Mouse (Mus musculus): ENCODE data around the gene Acod1. TPM values are rescaled to one million over a fixed set of nuclear protein-coding genes. Genes with fewer than 3 reads are reported as not detected.

Acod1 gene
- not detected for total RNA-seq (2021)
- 0.08 and 0.09 TPM in 2 replicates for polyA plus RNA-seq (2012; rRNA removed)
- long read RNA-seq = 0 reads

GRCm38 (mm10) chr14:103046677-103047076 is at the start of gene Acod1:
Acod1 (plus strand) TSS chr14:103046977.
- Histone ChIP-seq H3K36me3 (ENCODE audit: control insufficient read depth, insufficient read depth, low read length) (no peaks in the 10 kb centered on the region), H3K4me3 (no peak within 1 kb of the TSS), H3K27ac (no peak within 1 kb of the TSS), H3K9ac (ENCODE audit: low read depth, low read length) (no peak within 1 kb of the TSS), H3K27me3 (ENCODE audit: control insufficient read depth, insufficient read depth, low read length) (no peaks in the 10 kb centered on the region), H3K4me1 (ENCODE audit: control insufficient read depth, insufficient read depth, low read length) (peaks cover 1% of the 10 kb centered on the region; the same call in 1 of the 2 replicates), H3K79me2 (replicated peaks; ENCODE audit: control insufficient read depth, insufficient read depth, low read length) (no peaks in the 10 kb centered on the region)
- 48% methylated on average over 2 of the region's 2 CpGs for WGBS
- TF ChIP-seq CTCF (IDR thresholded peaks at IDR 0.05) = no peak
- TF ChIP-seq POLR2A (IDR thresholded peaks at IDR 0.05; ENCODE audit: insufficient read depth, low read depth, low read length) = no peak
- DNase-seq = no peak
- intact Hi-C loops (cut with DNase I) = no loop called here

GRCm38 (mm10) chr14:103007737-103008136 is 39.0 kb upstream of the Acod1 start:
- Histone ChIP-seq H3K27ac (no peak overlapping the region), H3K36me3 (ENCODE audit: control insufficient read depth, insufficient read depth, low read length) (no peaks in the 10 kb centered on the region), H3K9ac (ENCODE audit: low read depth, low read length) (no peak overlapping the region), H3K4me3 (no peak overlapping the region), H3K27me3 (ENCODE audit: control insufficient read depth, insufficient read depth, low read length) (no peaks in the 10 kb centered on the region), H3K4me1 (ENCODE audit: control insufficient read depth, insufficient read depth, low read length) (peaks cover 1% of the 10 kb centered on the region; the same call in 1 of the 2 replicates), H3K79me2 (replicated peaks; ENCODE audit: control insufficient read depth, insufficient read depth, low read length) (no peaks in the 10 kb centered on the region)
- intact Hi-C loops (cut with DNase I) = no loop called here
- DNase-seq = no peak
- TF ChIP-seq POLR2A (IDR thresholded peaks at IDR 0.05; ENCODE audit: insufficient read depth, low read depth, low read length) (no peak), EP300 (IDR thresholded peaks at IDR 0.05; ENCODE audit: insufficient read depth, low read depth, low read length) (no peak), CTCF (IDR thresholded peaks at IDR 0.05) (no peak)
- WGBS = 68% methylated on average over 4 of the region's 4 CpGs

- intact Hi-C loops (cut with DNase I) = loop anchor here (1.0 kb wide), 2 partner anchors 40 to 526 kb away; no protein-coding TSS in a partner anchor
- no peak overlapping the region for H3K4me3 ChIP-seq
- WGBS = 20% methylated on average over 5 of the region's 5 CpGs
- peaks cover 1% of the 10 kb centered on the region; the same call in 1 of the 2 replicates for H3K4me1 ChIP-seq (ENCODE audit: control insufficient read depth, insufficient read depth, low read length)
- no peak overlapping the region for H3K9ac ChIP-seq (ENCODE audit: low read depth, low read length)
- no peaks in the 10 kb centered on the region for H3K36me3 ChIP-seq (ENCODE audit: control insufficient read depth, insufficient read depth, low read length)
- no peaks in the 10 kb centered on the region for H3K79me2 ChIP-seq (replicated peaks; ENCODE audit: control insufficient read depth, insufficient read depth, low read length)
- TF ChIP-seq CTCF (IDR thresholded peaks at IDR 0.05) (peak; percentile 83), POLR2A (IDR thresholded peaks at IDR 0.05; ENCODE audit: insufficient read depth, low read depth, low read length) (no peak), EP300 (IDR thresholded peaks at IDR 0.05; ENCODE audit: insufficient read depth, low read depth, low read length) (0 out of 2 replicates have a peak, but pooled peaks have one; percentile 8)
- H3K27ac ChIP-seq = no peak overlapping the region
- peak; percentile 15 to 40 for DNase-seq
- H3K27me3 ChIP-seq (ENCODE audit: control insufficient read depth, insufficient read depth, low read length) = no peaks in the 10 kb centered on the region
Measured at GRCm38 (mm10) chr14:103011782-103012181, 35.0 kb upstream of the Acod1 start.

- H3K27me3 ChIP-seq (ENCODE audit: control insufficient read depth, insufficient read depth, low read length) = peaks cover 2% of the 10 kb centered on the region; the same call in 1 of the 2 replicates
- 15% methylated on average over 4 of the region's 4 CpGs for WGBS
- H3K79me2 ChIP-seq (replicated peaks; ENCODE audit: control insufficient read depth, insufficient read depth, low read length) = no peaks in the 10 kb centered on the region
- no peak overlapping the region for H3K9ac ChIP-seq (ENCODE audit: low read depth, low read length)
- no peaks in the 10 kb centered on the region for H3K36me3 ChIP-seq (ENCODE audit: control insufficient read depth, insufficient read depth, low read length)
- intact Hi-C loops (cut with DNase I) = loop anchor here (1.0 kb wide), 2 partner anchors 39 to 525 kb away; no protein-coding TSS in a partner anchor
- no peak overlapping the region for H3K4me3 ChIP-seq
- peaks cover 3% of the 10 kb centered on the region for H3K4me1 ChIP-seq (ENCODE audit: control insufficient read depth, insufficient read depth, low read length)
- no peak overlapping the region for H3K27ac ChIP-seq
- peak; percentile 88 for TF ChIP-seq EP300 (IDR thresholded peaks at IDR 0.05; ENCODE audit: insufficient read depth, low read depth, low read length)
- no peak for TF ChIP-seq POLR2A (IDR thresholded peaks at IDR 0.05; ENCODE audit: insufficient read depth, low read depth, low read length)
- TF ChIP-seq CTCF (IDR thresholded peaks at IDR 0.05) = peak; percentile 89
- peak; percentile 58 to 63 for DNase-seq
Measured at GRCm38 (mm10) chr14:103012563-103013150, 34.1 kb upstream of the Acod1 start.

GRCm38 (mm10) chr14:103017009-103017408 is 29.8 kb upstream of the Acod1 start:
- DNase-seq = no peak
- 35% methylated on average over 5 of the region's 5 CpGs for WGBS

GRCm38 (mm10) chr14:103020046-103020445 is 26.7 kb upstream of the Acod1 start:
- H3K79me2 ChIP-seq (replicated peaks; ENCODE audit: control insufficient read depth, insufficient read depth, low read length) = no peaks in the 10 kb centered on the region
- peaks cover 2% of the 10 kb centered on the region; the same call in 1 of the 2 replicates for H3K27me3 ChIP-seq (ENCODE audit: control insufficient read depth, insufficient read depth, low read length)
- WGBS = 31% methylated on average over 2 of the region's 2 CpGs
- no peak overlapping the region for H3K4me3 ChIP-seq
- TF ChIP-seq EP300 (IDR thresholded peaks at IDR 0.05; ENCODE audit: insufficient read depth, low read depth, low read length) (no peak), CTCF (IDR thresholded peaks at IDR 0.05) (no peak), POLR2A (IDR thresholded peaks at IDR 0.05; ENCODE audit: insufficient read depth, low read depth, low read length) (no peak)
- no peak overlapping the region for H3K9ac ChIP-seq (ENCODE audit: low read depth, low read length)
- peaks cover 2% of the 10 kb centered on the region for H3K4me1 ChIP-seq (ENCODE audit: control insufficient read depth, insufficient read depth, low read length)
- no peak overlapping the region for H3K27ac ChIP-seq
- intact Hi-C loops (cut with DNase I) = no loop called here
- H3K36me3 ChIP-seq (ENCODE audit: control insufficient read depth, insufficient read depth, low read length) = no peaks in the 10 kb centered on the region
- DNase-seq = no peak

More at GRCm38 (mm10) chr14:103017009-103017408, 29.8 kb upstream of the Acod1 start:
- no peak for TF ChIP-seq POLR2A (IDR thresholded peaks at IDR 0.05; ENCODE audit: insufficient read depth, low read depth, low read length)
- TF ChIP-seq CTCF (IDR thresholded peaks at IDR 0.05) = no peak
- TF ChIP-seq EP300 (IDR thresholded peaks at IDR 0.05; ENCODE audit: insufficient read depth, low read depth, low read length) = no peak
- Histone ChIP-seq H3K4me3 (no peak overlapping the region), H3K9ac (ENCODE audit: low read depth, low read length) (no peak overlapping the region), H3K27ac (no peak overlapping the region), H3K36me3 (ENCODE audit: control insufficient read depth, insufficient read depth, low read length) (no peaks in the 10 kb centered on the region), H3K27me3 (ENCODE audit: control insufficient read depth, insufficient read depth, low read length) (peaks cover 2% of the 10 kb centered on the region; the same call in 1 of the 2 replicates), H3K79me2 (replicated peaks; ENCODE audit: control insufficient read depth, insufficient read depth, low read length) (no peaks in the 10 kb centered on the region), H3K4me1 (ENCODE audit: control insufficient read depth, insufficient read depth, low read length) (peaks cover 3% of the 10 kb centered on the region)
- intact Hi-C loops (cut with DNase I) = no loop called here

All from heart, adult 2 months (tissue).